Mouse (Mus musculus): ENCODE measurements around the gene Olfml2a.

DNA sequence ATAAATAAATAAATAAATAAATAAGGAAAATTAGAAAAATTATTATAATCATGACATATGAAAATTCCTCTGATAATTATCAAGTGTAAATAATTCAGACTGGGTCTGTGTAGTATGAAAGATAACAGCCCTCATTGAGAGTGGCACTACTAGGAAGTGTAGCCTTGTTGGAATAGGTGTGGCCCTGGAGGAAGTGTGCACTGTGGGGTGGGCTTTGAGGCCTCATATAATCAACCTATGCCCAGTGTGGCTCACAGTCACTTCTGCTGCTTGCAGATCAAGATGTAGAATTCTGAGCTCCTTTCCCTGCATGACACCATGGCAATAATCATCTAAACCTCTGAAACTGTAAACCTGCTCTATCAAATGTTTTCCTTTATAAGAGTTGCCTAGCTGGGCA, 28.9 kb upstream of the Olfml2a start:
- TF ChIP-seq EP300 (IDR thresholded peaks at IDR 0.05; ENCODE audit: low read depth): no peak
- no peak for TF ChIP-seq CTCF (IDR thresholded peaks at IDR 0.05; ENCODE audit: low read depth)
